Mouse (Mus musculus) left cerebral cortex, postnatal 25 days (tissue): ENCODE data around the gene Hist1h4n. TPM values are rescaled to one million over a fixed set of nuclear protein-coding genes. Genes with fewer than 3 reads are reported as not detected.

Experiments used
- microRNA-seq, 2 experiments: library from miRNA; unstranded; fragments of <30 nt; microRNA quantifications; one replicate each; pipeline ENCODE4 v1.2.0; 2022
- total RNA-seq, 2 experiments: library from RNA; stranded (reverse); gene quantifications; 2 replicates each; pipeline ENCODE4 v1.2.3; 2021

The Hist1h4n gene
- total RNA-seq, 2 experiments from 2014 or later, result 23.9 to 43.9 TPM

Small RNA genes lying within 50 kb of the gene (microRNA-seq; reads per million reads assigned to microRNA genes)
- gene Gm19658, result 0 reads per million in 2 experiments
- gene Gm44346, result 0 reads per million in 2 experiments
- gene Gm44466, result 0 reads per million in 2 experiments

Other genes starting within 250 kb of the Hist1h4n start
- not detected for gene Olfr1362, start 218.2 kb downstream of the Hist1h4n start, total RNA-seq
- not detected for gene Olfr11, start 189.7 kb downstream of the Hist1h4n start, total RNA-seq
- not detected for gene Olfr1361, start 168.8 kb downstream of the Hist1h4n start, total RNA-seq
- gene Olfr1360, start 154.8 kb downstream of the Hist1h4n start, total RNA-seq, result not detected
- not detected for gene Olfr1359, start 134.1 kb downstream of the Hist1h4n start, total RNA-seq
- gene Hist1h2bl, start 116.1 kb downstream of the Hist1h4n start, total RNA-seq, result 10 to 100 TPM; 31.3 to 46.4 TPM
- 10 to 100 TPM; 19.5 to 32.4 TPM for gene Hist1h2ai, start 115.8 kb downstream of the Hist1h4n start, total RNA-seq
- gene Hist1h3h, start 114.5 kb downstream of the Hist1h4n start, total RNA-seq, result 10 to 100 TPM; 58.0 to 64.8 TPM
- gene Hist1h2bm, start 110.2 kb downstream of the Hist1h4n start, total RNA-seq, result 1 to 10 TPM; 3.8 to 4.5 TPM
- 10 to 100 TPM; 18.4 to 22.2 TPM for gene Hist1h4j, start 97.1 kb downstream of the Hist1h4n start, total RNA-seq
- gene Hist1h4k, start 81.7 kb downstream of the Hist1h4n start, total RNA-seq, result 100 to 1,000 TPM; 333 to 391 TPM
- 10 to 100 TPM; 13.8 TPM for gene Hist1h2ak, start 78.4 kb downstream of the Hist1h4n start, total RNA-seq
- 1 to 10 TPM; 3.9 to 8.2 TPM for gene Hist1h2bn, start 78.1 kb downstream of the Hist1h4n start, total RNA-seq
- gene Hist1h1b, start 51.6 kb downstream of the Hist1h4n start, total RNA-seq, result 10 to 100 TPM in 1 of 2 experiments, 1 to 10 TPM in 1; 5.3 to 10.6 TPM
- gene Hist1h3i, start 48.8 kb downstream of the Hist1h4n start, total RNA-seq, result 10 to 100 TPM; 61.5 to 78.2 TPM
- 1 to 10 TPM in 1 of 2 experiments, not detected in 1; 1.1 TPM for gene Hist1h2an, start 45.0 kb downstream of the Hist1h4n start, total RNA-seq
- 10 to 100 TPM in 1 of 2 experiments, 1 to 10 TPM in 1; 5.8 to 12.1 TPM for gene Hist1h2bp, start 44.7 kb downstream of the Hist1h4n start, total RNA-seq
- 10 to 100 TPM; 44.4 to 48.2 TPM for gene Hist1h2bq, start 22.0 kb downstream of the Hist1h4n start, total RNA-seq
- gene Hist1h2ao, start 21.7 kb downstream of the Hist1h4n start, total RNA-seq, result 10 to 100 TPM in 1 of 2 experiments, 1 to 10 TPM in 1; 5.4 to 34.0 TPM
- gene Hist1h4m, start 20.4 kb downstream of the Hist1h4n start, total RNA-seq, result 100 to 1,000 TPM; 222 to 263 TPM
- gene Hist1h2ap, start 1.3 kb upstream of the Hist1h4n start, total RNA-seq, result 10 to 100 TPM in 1 of 2 experiments, not detected in 1; 23.4 TPM
- 10 to 100 TPM; 44.1 to 47.5 TPM for gene Hist1h2br, start 1.5 kb upstream of the Hist1h4n start, total RNA-seq
- 1 to 10 TPM; 2.6 to 3.3 TPM for gene Zfp184, start 112.9 kb upstream of the Hist1h4n start, total RNA-seq
- not detected for gene Pom121l2, start 149.0 kb upstream of the Hist1h4n start, total RNA-seq
- under 1 TPM; 0.25 to 0.39 TPM for gene Prss16, start 177.5 kb upstream of the Hist1h4n start, total RNA-seq
- 10 to 100 TPM; 28.7 to 29.1 TPM for gene Hist1h2ah, start 203.4 kb upstream of the Hist1h4n start, total RNA-seq
- 10 to 100 TPM; 10.0 to 11.6 TPM for gene Hist1h2bk, start 203.7 kb upstream of the Hist1h4n start, total RNA-seq
- 10 to 100 TPM; 60.2 to 73.2 TPM for gene Hist1h4i, start 209.2 kb upstream of the Hist1h4n start, total RNA-seq
- 10 to 100 TPM in 1 of 2 experiments, 1 to 10 TPM in 1; 8.5 to 19.5 TPM for gene Hist1h2ag, start 210.7 kb upstream of the Hist1h4n start, total RNA-seq
- 10 to 100 TPM; 14.0 to 18.1 TPM for gene Hist1h2bj, start 211.0 kb upstream of the Hist1h4n start, total RNA-seq